Mouse (Mus musculus) neural tube, embryonic 11.5 days (tissue): Measurements from ENCODE around the gene Nat8f2. TPM values are rescaled to one million over a fixed set of nuclear protein-coding genes. Genes with fewer than 3 reads are reported as not detected.
"Not testable (repeated sequence)": the region's sequence is repeated elsewhere in the genome, so short reads cannot be mapped to it uniquely, and the experiment has no call there.

Experiments
- ATAC-seq: fragments of 200-750 bp; cut with Nextera tagmentation; 2 replicates; pipeline ENCODE4 v1.8.0; 2017; ENCODE audit warnings: moderate number of reproducible peaks, mild to moderate bottlenecking, moderate TSS enrichment, moderate library complexity; ENCODE audit not compliant: insufficient read depth, low FRiP score, low TSS enrichment
- DNase-seq: peaks from one replicate; pipeline ENCODE4 v3.0.0-alpha.2; 2015; ENCODE audit warnings: low spot score
- H3K27ac ChIP-seq: fragments of 300-500 bp; sonication (generic); 2 replicates; pipeline ENCODE4 v1.5.1; 2014; ENCODE audit warnings: low read depth, mild to moderate bottlenecking, low read length
- H3K27me3 ChIP-seq: fragments of 300-500 bp; sonication (generic); 2 replicates; pipeline ENCODE4 v1.6.1; 2014; ENCODE audit warnings: mild to moderate bottlenecking, low read length, mixed read lengths; ENCODE audit not compliant: control insufficient read depth, insufficient read depth
- H3K36me3 ChIP-seq: fragments of 300-500 bp; sonication (generic); 2 replicates; pipeline ENCODE4 v1.6.1; 2014; ENCODE audit warnings: mild to moderate bottlenecking, low read length, moderate library complexity, mixed read lengths; ENCODE audit not compliant: control insufficient read depth, insufficient read depth
- H3K4me1 ChIP-seq: fragments of 300-500 bp; sonication (generic); 2 replicates; pipeline ENCODE4 v1.6.1; 2014; ENCODE audit warnings: low read length, mixed read lengths; ENCODE audit not compliant: control insufficient read depth, insufficient read depth
- H3K4me2 ChIP-seq: fragments of 300-500 bp; sonication (generic); 2 replicates; pipeline ENCODE4 v1.6.1; 2014; ENCODE audit warnings: low read depth, mild to moderate bottlenecking, moderate library complexity
- H3K4me3 ChIP-seq: fragments of 300-500 bp; sonication (generic); 2 replicates; pipeline ENCODE4 v1.5.1; 2014; ENCODE audit warnings: low read depth, low read length
- H3K9ac ChIP-seq: fragments of 300-500 bp; sonication (generic); 2 replicates; pipeline ENCODE4 v1.6.1; 2014; ENCODE audit warnings: mild to moderate bottlenecking, low read length
- H3K9me3 ChIP-seq: fragments of 300-500 bp; sonication (generic); 2 replicates; pipeline ENCODE4 v1.6.1; 2016; ENCODE audit warnings: low read length; ENCODE audit not compliant: control insufficient read depth
- WGBS: fragments of 180-500 bp; shearing (Covaris S2); extraction: QIAGEN DNeasy Blood & Tissue Kit; methylation state at CpG from one replicate; pipeline ENCODE4 v1.1.7; 2014; 5-methylcytosine and 5-hydroxymethylcytosine counted together
- polyA plus RNA-seq: library from polyadenylated mRNA; unstranded; fragments of >200 nt; fragmentation: Nextera tagmentation; extraction: Ambion mirVana; gene quantifications from 2 replicates; pipeline ENCODE4 v1.2.1, GENCODE M21; 2014

Nat8f2 gene
- not detected in 2 replicates for polyA plus RNA-seq

DNA sequence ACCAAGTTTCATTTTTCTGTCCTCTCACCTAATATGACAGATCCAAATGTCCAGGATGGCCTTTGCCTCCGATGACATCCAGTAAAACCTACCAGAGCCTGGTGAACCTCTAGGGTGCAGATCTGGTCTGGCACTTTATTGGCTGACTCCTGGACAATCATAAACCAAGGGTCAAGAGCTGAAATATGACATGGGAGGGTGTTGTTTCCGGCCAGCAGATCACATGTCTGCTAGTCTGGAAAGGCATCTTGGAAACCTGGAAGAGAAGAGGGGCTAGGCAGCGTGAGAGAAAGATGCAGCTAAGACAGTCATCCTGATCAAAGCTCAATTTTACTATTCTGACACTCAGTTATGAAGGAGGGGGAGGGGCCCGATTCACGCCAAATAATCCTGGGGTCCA lies at the start of gene Nat8f2:
Gene Nat8f2 (minus strand): TSS at position 153 of the 400 bp plus-strand sequence.
- H3K4me1 ChIP-seq, DNase-seq, H3K27me3 ChIP-seq, H3K9me3 ChIP-seq, H3K4me3 ChIP-seq, H3K4me2 ChIP-seq, ATAC-seq, H3K27ac ChIP-seq, H3K36me3 ChIP-seq, H3K9ac ChIP-seq: not testable (repeated sequence)
- WGBS = 91% methylated on average over 5 of the region's 5 CpGs

DNA sequence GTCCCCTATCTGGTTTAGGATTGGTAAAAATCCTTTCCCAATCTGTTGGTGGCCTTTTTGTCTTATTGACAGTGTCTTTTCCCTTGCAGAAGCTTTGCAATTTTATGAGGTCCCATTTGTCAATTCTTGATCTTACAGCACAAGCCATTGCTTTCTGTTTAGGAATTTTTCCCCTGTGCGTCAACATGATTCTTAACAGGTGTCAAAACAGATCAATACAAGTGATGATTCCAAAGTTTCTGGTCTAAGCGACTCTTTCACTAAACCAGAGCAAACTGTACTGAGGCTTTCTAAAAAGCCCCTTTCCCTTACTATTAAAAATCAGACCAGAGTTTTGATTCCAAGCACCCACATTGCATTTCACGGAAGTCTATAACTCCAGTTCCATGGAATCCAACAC lies 49.4 kb upstream of the Nat8f2 start:
- ATAC-seq, H3K9ac ChIP-seq, H3K27ac ChIP-seq, H3K4me2 ChIP-seq, H3K36me3 ChIP-seq, H3K4me1 ChIP-seq, H3K4me3 ChIP-seq, H3K9me3 ChIP-seq, H3K27me3 ChIP-seq, DNase-seq: not testable (repeated sequence)
- 96% methylated on average over 3 of the region's 3 CpGs for WGBS

- Histone ChIP-seq H3K27ac (no peak overlapping the region), H3K9me3 (no peaks in the 10 kb centered on the region), H3K36me3 (no peaks in the 10 kb centered on the region), H3K4me1 (0 out of 2 replicates have a peak, but pooled peaks cover 2% of the 10 kb centered on the region), H3K27me3 (no peaks in the 10 kb centered on the region), H3K4me2 (peak overlapping the region; percentile 67), H3K4me3 (peak overlapping the region; percentile 47; the same call in 1 of the 2 replicates), H3K9ac (peak overlapping the region; percentile 72)
- ATAC-seq (no peak), DNase-seq (no peak)
- 85% methylated on average over 6 of the region's 6 CpGs for WGBS
Observed at GRCm38 (mm10) chr6:85916596-85916995, 47.6 kb upstream of the Nat8f2 start.

DNA sequence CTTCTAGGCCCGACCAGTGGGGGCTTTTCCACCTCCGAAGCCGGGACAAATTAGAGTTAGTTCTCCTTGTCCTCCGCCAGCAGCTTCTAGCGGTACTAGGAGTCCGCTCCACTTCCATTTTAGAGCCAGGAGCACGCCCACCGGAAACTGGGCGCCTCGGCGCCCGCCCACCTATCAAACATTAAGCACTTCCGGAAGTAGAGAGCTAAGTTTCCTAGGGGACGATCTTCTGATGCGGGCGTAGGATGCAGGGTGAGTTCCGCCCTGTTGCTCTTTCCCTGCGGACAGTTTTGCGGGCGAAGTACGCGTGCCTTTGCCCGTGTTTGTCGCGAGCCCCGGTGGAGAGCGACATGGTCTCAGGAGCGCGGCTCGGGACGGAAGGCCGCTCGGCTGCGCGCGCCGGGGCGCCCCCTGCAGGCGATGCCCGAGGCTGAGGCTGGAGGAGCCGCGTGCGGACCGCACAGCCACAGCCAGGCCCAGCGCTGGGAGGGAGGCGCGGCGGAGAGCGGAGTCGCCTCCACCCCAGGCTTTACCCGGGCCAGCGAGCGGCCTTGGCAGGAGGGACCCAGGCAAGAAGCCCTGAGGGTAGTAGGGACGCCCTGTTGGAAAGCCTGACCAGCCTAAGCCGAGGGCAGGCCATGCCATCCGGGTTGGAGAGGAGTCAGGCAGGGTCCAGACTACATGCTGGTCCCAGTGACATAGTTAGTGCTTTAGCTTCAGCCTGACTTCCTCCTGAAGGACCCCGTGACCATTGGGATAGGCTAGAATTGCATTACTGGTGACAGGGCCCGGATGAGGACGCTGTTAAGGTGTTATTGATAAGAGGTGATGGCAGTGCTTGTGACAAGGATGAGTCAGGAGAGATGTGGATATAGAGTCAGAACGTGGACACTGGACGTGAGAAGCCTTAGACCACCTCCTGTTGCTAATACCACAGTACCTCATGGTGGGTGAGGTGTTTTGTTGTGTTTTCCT lies 46.9 kb upstream of the Nat8f2 start, which contains the start of gene Nat8f1:
Gene Nat8f1 (minus strand): TSS at position 149 of the 975 bp plus-strand sequence.
- ATAC-seq (peak; percentile 94), DNase-seq (peak; percentile 93)
- Histone ChIP-seq H3K9ac (peak within 1 kb of the TSS; percentile 72), H3K4me3 (peak within 1 kb of the TSS; percentile 47), H3K27ac (peak within 1 kb of the TSS; percentile 63; the same call in 1 of the 2 replicates), H3K4me2 (peak within 1 kb of the TSS; percentile 67)
- H3K36me3 ChIP-seq, H3K4me1 ChIP-seq, H3K9me3 ChIP-seq, H3K27me3 ChIP-seq: not testable (repeated sequence)
- under 1% methylated on average over 56 of the region's 61 CpGs for WGBS

DNA sequence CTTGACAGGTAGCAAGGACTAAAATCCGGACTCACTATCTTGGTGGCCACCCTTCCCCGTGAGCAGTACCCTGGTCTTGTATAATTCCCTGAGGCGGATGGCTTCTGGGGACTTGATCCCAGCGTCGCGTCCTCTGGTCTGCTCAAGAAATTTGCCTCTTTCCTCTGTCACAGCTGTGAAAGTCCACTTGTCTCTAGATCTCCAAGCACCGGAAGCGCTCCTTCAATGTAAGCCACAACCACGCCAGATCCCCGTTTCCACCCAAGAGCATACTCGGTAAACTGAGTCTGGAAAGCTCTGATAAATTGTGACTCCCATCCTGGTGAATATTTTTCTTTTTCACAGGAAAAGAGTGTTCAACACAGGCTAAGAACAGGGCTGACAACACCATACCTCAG lies 46.2 kb upstream of the Nat8f2 start:
- ATAC-seq = peak; percentile 14; the same call in 1 of the 2 replicates
- 7% methylated on average over 11 of the region's 11 CpGs for WGBS
- no peaks in the 10 kb centered on the region for H3K9me3 ChIP-seq
- H3K27me3 ChIP-seq = no peaks in the 10 kb centered on the region
- 0 out of 2 replicates have a peak, but pooled peaks cover 2% of the 10 kb centered on the region for H3K4me1 ChIP-seq
- peak overlapping the region; percentile 63 for H3K4me2 ChIP-seq
- H3K9ac ChIP-seq = peak overlapping the region; percentile 72
- H3K27ac ChIP-seq = 0 out of 2 replicates have a peak overlapping the region, but pooled peaks have one; percentile 63
- peak overlapping the region; percentile 47 for H3K4me3 ChIP-seq
- peak; percentile 21 for DNase-seq
- H3K36me3 ChIP-seq = no peaks in the 10 kb centered on the region

DNA sequence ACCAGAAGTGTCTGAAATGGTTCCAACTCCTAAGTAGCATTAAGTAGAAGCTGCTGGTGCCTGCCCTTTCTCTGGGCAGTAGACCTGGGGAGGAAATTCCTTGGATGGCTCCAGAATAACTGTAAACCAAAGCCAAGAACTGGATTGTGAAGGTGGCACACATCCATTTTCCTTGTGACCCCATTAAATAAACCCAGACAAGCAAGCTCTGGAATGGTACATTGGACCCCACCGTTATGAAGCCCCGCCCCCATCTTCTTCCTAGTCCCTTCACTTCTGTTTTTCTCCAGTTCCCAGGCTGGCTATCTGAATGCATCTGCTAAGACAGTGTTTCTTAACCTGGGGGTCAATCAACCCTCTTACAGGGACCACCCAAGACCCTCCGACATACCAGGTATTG lies 42.6 kb upstream of the Nat8f2 start, which contains the start of gene Tprkb:
Gene Tprkb (plus strand): TSS at position 279 of the 400 bp plus-strand sequence.
- Histone ChIP-seq H3K9ac (no peak within 1 kb of the TSS), H3K36me3 (no peaks in the 10 kb centered on the region), H3K27ac (no peak within 1 kb of the TSS), H3K4me1 (0 out of 2 replicates have a peak, but pooled peaks cover 2% of the 10 kb centered on the region), H3K27me3 (no peaks in the 10 kb centered on the region), H3K4me3 (no peak within 1 kb of the TSS), H3K4me2 (no peak within 1 kb of the TSS), H3K9me3 (no peaks in the 10 kb centered on the region)
- no peak for DNase-seq
- ATAC-seq = no peak
- 87% methylated on average over 3 of the region's 3 CpGs for WGBS

GRCm38 (mm10) chr6:85909704-85910103 lies 40.7 kb upstream of the Nat8f2 start:
- Histone ChIP-seq H3K27ac (no peak overlapping the region), H3K27me3 (no peaks in the 10 kb centered on the region), H3K4me2 (no peak overlapping the region), H3K9me3 (no peaks in the 10 kb centered on the region), H3K4me1 (no peaks in the 10 kb centered on the region), H3K9ac (no peak overlapping the region), H3K36me3 (no peaks in the 10 kb centered on the region), H3K4me3 (no peak overlapping the region)
- no peak for ATAC-seq
- WGBS = 98% methylated on average over 1 of the region's 1 CpGs
- DNase-seq = no peak

DNA sequence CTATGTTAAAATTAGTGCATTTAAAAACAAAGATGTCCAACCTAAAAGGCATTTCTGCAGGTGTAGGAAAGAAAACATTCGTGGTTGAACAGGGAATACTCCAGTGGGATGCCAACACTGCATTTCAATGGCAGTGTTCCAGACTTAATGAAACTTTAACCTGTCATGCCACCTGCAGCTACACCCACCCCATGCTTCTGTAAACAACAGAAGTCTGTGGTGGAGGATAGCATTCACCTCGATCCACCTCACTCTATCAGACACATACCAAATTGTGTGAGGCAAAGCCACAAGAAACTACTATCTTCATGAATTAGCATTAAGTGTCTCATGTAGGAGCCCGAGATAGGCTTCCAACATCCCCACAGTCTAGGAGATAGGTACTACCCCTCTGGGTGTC lies 39.4 kb upstream of the Nat8f2 start:
- no peaks in the 10 kb centered on the region for H3K4me1 ChIP-seq
- no peak overlapping the region for H3K27ac ChIP-seq
- H3K4me2 ChIP-seq = no peak overlapping the region
- H3K36me3 ChIP-seq = no peaks in the 10 kb centered on the region
- ATAC-seq = no peak
- no peak overlapping the region for H3K9ac ChIP-seq
- no peaks in the 10 kb centered on the region for H3K27me3 ChIP-seq
- 74% methylated on average over 3 of the region's 3 CpGs for WGBS
- H3K9me3 ChIP-seq = no peaks in the 10 kb centered on the region
- DNase-seq = no peak
- no peak overlapping the region for H3K4me3 ChIP-seq
